Mouse (Mus musculus) ovary, adult 18-20 months (tissue): ENCODE data around the gene Slc16a4.
A peak's percentile ranks its signal among the peaks of the same experiment; 100 is the strongest.

Source experiments
- DNase-seq: peaks from one replicate; pipeline ENCODE4 v3.0.0; 2022; ENCODE audit warnings: low spot score, mixed read lengths

Gene Slc16a4

DNA sequence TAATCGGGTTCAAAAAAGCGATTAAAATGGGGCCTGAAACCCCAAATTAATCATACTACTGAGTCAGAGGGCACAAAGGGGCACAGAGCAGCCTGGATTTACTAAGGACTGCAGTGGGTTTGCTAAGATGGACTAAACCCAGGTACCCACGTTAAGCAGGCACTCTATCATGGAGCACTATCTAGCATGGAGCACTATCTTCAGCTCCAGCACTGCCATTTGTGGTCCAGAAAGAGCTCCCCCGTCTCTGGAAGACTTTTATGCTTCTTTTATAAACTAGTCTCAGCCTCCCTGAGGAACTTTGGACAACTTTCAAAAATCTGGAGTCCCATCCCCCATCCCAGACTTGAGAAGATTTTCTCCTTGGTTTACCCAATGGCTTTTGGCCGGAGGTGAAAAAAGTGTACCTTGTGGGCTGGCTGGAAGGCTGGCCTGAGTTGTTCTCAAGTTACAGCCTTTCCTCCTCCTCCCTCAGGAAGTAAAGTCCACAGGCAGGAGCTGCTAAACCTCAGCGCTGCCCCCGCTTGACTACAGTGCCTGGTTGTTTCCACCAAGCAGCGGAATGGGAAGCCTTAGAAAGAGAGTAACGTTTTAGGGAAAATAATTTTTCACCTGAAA is at the start of gene Slc16a4:
Slc16a4 (plus strand) TSS at position 467 of the 618 bp plus-strand sequence.
- DNase-seq, result peak; percentile 45

- no peak for DNase-seq
Observed at GRCm38 (mm10) chr3:107241389-107242094, 49.5 kb upstream of the Slc16a4 start.

GRCm38 (mm10) chr3:107246876-107247275 is 44.2 kb upstream of the Slc16a4 start:
- no peak for DNase-seq

DNA sequence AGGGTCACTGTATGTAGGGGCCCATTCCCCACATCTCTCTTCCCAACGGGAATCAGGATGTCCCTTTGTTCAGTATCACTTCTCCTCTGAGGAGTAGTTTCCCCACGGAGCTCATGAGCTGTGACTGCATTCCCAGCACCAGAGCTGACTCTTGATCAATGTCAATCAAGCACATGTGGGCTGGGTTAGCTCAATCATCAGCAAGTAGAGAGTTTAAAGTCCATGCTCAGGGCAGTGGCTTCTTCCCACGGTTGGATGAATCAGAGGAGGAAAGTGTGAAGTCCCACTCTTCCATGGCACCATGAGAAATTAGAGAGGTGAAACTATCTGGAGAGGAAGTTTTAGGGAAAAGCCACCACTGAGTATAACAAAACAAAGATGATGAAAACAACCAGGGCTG is 42.0 kb upstream of the Slc16a4 start:
- no peak for DNase-seq

GRCm38 (mm10) chr3:107250320-107250719 is 40.7 kb upstream of the Slc16a4 start:
- no peak for DNase-seq

DNA sequence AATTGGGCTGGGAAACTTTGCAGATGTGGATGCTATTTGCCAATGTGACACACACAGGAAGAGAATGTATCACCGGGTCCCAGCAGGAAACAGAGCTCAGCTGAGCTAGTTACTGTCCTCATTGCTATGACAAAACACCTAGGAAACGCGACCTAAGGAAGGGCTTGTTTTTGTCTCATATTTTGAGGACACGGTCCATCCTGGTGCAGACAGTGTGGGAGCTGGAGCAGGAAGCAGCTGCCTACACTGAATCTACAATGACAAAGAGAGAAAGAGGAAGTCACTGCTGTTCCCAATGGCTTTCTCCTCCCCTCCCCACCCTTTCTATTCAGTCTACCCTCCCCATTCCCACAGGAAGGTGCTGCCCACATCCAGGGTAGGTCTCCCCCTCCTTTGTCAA is 39.0 kb upstream of the Slc16a4 start:
- no peak for DNase-seq

DNA sequence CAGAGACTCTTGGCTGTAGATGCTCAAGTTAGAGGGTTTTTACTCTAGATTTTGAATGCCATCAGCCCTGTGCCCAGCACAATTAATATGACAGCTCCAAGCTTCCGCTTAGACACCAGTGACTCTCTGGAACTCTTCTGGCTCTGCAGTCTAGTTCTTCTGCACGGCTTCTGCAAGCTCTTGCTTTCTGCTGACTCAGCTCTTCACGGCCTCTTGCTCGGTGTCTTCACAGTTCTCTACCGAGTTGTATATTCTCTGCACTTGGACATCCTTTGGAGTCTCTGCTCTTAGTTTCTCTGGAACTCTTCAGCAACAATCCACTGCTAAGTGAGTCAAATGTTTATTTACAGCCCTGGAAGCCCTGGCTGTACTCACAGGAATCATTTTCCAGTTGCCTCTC is 37.1 kb upstream of the Slc16a4 start:
- no peak for DNase-seq

- DNase-seq, result no peak
Observed at GRCm38 (mm10) chr3:107255992-107256391, 35.0 kb upstream of the Slc16a4 start.

- no peak for DNase-seq
Observed at GRCm38 (mm10) chr3:107256724-107257123, 34.3 kb upstream of the Slc16a4 start.

DNA sequence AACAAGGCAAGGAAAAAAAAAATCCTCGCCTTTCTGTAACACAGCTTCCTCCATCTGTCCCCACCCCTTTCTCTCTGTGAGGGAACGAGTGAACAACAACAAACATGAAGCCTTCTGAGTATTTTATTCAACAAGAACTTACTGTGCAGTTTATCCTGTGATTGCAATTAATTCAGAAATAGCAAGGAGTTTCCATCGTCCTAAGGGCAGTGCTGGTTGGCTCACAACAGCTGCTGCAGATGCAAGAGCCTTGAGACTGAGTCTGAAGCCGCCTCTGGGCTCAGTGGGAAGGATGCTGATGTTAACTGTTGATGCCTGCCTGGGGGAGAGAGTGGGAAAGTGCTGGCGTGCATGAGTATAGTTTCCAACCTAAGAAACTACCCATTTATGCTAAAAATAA is 33.1 kb upstream of the Slc16a4 start:
- no peak for DNase-seq

- DNase-seq, result peak; percentile 11
Observed at GRCm38 (mm10) chr3:107260956-107261850, 29.8 kb upstream of the Slc16a4 start.

DNA sequence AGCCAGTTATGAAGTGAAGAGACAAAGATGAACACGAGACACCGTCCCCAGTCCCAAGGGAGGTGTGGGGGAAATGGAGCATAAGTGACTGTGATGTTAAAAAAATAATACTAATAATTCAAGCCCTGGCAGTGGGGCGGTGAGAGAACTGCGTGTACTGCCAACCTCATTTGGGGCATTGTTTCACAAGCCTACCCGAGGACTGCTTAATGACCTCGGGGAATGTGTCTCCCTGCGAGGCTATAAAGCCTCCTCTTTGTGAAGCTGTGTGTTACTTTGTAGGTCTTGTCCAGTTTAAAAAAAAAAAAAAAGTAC is 29.2 kb upstream of the Slc16a4 start:
- no peak for DNase-seq

GRCm38 (mm10) chr3:107266814-107267345 is 24.1 kb upstream of the Slc16a4 start:
- no peak for DNase-seq

DNA sequence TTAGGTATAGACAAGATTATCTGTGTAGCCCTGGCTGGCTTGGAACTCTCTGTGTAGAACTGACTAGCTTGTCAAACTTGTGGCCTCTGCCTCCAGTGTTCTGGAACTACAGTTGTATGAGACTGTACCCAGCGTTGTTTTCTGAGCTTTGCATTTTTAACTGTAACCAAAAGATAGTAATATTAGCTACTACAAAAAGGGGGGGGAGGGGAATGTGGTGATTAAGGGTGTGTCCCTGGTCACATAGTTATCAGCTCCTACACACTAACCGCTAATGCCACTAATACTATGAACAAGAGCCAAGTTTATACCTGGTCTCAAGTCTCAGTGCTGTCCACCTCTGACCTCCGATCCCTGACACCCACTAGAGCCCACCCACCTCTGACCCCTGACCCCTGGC is 18.6 kb upstream of the Slc16a4 start:
- DNase-seq, result no peak

GRCm38 (mm10) chr3:107273820-107274219 is 17.2 kb upstream of the Slc16a4 start:
- DNase-seq, result peak; percentile 21

DNA sequence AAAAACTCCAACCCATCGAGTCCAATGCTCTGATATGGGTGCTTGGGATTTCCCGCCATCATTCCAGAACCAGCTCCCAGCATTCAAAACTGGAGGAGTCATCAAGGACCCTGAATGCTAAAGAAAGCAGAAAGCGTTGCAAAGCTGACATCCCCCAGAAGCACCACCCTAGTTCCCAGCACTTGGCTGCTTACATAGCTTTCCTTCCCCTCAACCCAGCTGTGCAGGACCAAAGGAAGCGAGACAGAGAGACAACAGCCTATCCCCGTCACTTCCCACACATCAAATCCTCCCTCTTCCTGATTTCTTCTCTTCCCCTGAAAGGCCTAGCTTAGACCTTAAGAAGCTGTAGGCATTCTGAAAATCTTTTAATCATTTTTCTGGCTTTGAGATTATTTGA is 15.7 kb upstream of the Slc16a4 start:
- no peak for DNase-seq

DNA sequence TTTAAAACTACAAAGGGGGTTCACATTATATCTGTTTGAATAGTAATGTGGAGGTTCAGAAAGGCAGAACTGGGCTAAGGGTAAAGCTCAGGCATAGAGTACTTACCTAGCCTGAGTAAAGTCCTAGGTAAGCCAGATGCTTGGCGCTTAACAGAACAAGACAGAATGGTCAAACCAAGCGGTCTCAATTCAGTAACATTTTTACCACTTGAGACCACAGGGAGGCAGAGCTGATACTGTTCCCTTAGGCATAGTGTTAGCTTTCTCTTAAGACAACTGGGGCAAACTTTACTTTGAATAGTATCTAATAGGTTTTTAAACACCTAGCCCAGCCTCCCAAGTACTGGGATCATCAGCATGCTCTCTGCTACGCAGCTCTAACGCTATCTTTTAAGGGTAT is 15.0 kb upstream of the Slc16a4 start:
- no peak for DNase-seq

GRCm38 (mm10) chr3:107276626-107277025 is 14.4 kb upstream of the Slc16a4 start:
- no peak for DNase-seq

- peak; percentile 74 for DNase-seq
Observed at GRCm38 (mm10) chr3:107278479-107279269, 12.4 kb upstream of the Slc16a4 start, which contains the start of gene Lamtor5. Gene Lamtor5 (plus strand): TSS chr3:107278858.

DNA sequence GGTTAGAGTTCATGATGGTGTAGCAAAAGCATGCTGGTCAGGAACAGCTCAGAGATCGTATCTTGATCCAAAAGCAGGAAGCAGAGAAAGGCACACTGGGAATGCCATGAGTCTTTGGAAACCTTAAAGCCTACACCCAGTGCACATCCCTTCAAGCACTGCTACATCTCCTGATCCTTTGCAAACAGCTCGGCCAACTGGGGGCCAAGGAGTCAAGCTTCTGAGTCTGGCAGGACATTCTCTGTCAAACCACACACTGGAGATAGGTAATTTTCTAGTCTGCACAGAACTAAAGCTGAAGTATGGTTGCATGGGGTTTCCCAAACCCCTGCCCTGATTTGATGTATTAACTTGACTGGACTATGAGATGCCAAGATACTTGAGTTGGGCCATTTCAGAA is 4.9 kb upstream of the Slc16a4 start:
- DNase-seq, result no peak

- no peak for DNase-seq
Observed at GRCm38 (mm10) chr3:107287346-107287745, 3.7 kb upstream of the Slc16a4 start.
